Mouse (Mus musculus): ENCODE measurements around the gene Arf1.

- no peak for TF ChIP-seq CTCF (IDR thresholded peaks at IDR 0.05; ENCODE audit: low read depth)
- no peak for TF ChIP-seq EP300 (IDR thresholded peaks at IDR 0.05; ENCODE audit: low read depth)
Measured at GRCm38 (mm10) chr11:59169807-59170206, 58.3 kb downstream of the Arf1 start.
